In the genomic region with DNA sequence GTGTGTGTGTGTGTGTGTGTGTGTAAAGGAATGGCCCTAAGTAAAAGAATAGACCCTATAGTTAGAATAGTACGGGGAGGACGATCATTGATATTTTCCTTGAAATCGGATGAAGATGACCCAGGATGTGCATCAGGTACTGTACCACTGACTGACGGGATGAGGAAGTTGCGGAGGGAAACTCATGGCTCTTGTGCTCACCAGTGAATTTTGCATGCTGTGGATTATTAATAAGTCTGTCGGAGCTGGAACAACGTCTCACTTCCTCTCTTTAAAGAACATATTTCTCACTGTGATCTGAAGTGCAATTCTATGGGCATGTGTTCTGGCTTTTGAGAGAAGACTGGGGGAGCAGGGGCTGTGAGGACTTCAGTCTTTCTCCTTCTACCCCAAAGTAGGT, we compare ENCODE assay signal across 27 mouse cellular contexts.
A peak's percentile ranks its signal among the peaks of the same experiment; 100 is the strongest.
DNase-seq lines count a peak whose midpoint lies in the region; ATAC-seq and TF ChIP-seq lines count a peak whose summit lies in the region.
"Had no signal": no experiment of that assay in that cellular context is flagged by ENCODE, and none has a peak within 500 bp of the region (broad histone marks: within the 10 kb centered on the region; RNA-seq: fewer than 3 reads in every experiment).

No protein-coding gene starts in this region.

- H3K27ac ChIP-seq in heart, adult 2 months, result no peak overlapping the region
- H3K27ac ChIP-seq: forebrain, embryonic 10.5 days; forebrain, embryonic 13.5 days; heart, embryonic 10.5 days; heart, embryonic 13.5 days; hindbrain, embryonic 12.5 days; hindbrain, embryonic 15.5 days had no signal

- TF ChIP-seq CTCF in heart, adult 2 months (IDR thresholded peaks at IDR 0.05), result no peak

- intact Hi-C loops in heart, adult 2 months (cut with DNase I), result no loop called here

- ATAC-seq in hematopoietic stem cell, adult 5-6 weeks (replicated peaks in 1 of 2; ENCODE audit: insufficient read depth in 1 of 2, low FRiP score in 2 of 2, low TSS enrichment in 1 of 2, low read depth in 1 of 2, poor library complexity in 2 of 2, severe bottlenecking in 2 of 2), result peak; percentile 60 to 70; a peak in 3 of 4 replicates
- 0 out of 2 replicates have a peak, but pooled peaks have one; percentile 36 for ATAC-seq in neutrophil, adult 5-6 weeks (ENCODE audit: extremely low read depth, insufficient number of reproducible peaks, low FRiP score, poor library complexity, severe bottlenecking)
- ATAC-seq: forebrain, embryonic 13.5 days; forebrain, embryonic 16.5 days; Patski had no signal

- no peaks in the 10 kb centered on the region for H3K4me1 ChIP-seq in heart, adult 2 months (ENCODE audit: control insufficient read depth, insufficient read depth, low read length)
- H3K4me1 ChIP-seq: heart, embryonic 10.5 days; heart, embryonic 13.5 days had no signal

- no peak overlapping the region for H3K4me3 ChIP-seq in heart, adult 2 months
- H3K4me3 ChIP-seq: forebrain, embryonic 10.5 days; forebrain, embryonic 13.5 days; heart, embryonic 10.5 days; heart, embryonic 13.5 days; hindbrain, embryonic 12.5 days; hindbrain, embryonic 15.5 days had no signal

- 82% methylated on average over 7 of the region's 7 CpGs for WGBS in heart, adult 2 months

- no peak for TF ChIP-seq POLR2A in heart, adult 2 months (IDR thresholded peaks at IDR 0.05; ENCODE audit: insufficient read depth, low read depth, low read length)

- no peaks in the 10 kb centered on the region for H3K36me3 ChIP-seq in heart, adult 2 months (ENCODE audit: control insufficient read depth, insufficient read depth, low read length)
- H3K36me3 ChIP-seq: forebrain, embryonic 10.5 days; G1E; heart, embryonic 10.5 days; heart, embryonic 13.5 days; hindbrain, embryonic 12.5 days; hindbrain, embryonic 15.5 days had no signal

- H3K79me2 ChIP-seq in heart, adult 2 months (replicated peaks; ENCODE audit: control insufficient read depth, insufficient read depth, low read length), result no peaks in the 10 kb centered on the region

- no peaks in the 10 kb centered on the region for H3K27me3 ChIP-seq in heart, adult 2 months (ENCODE audit: control insufficient read depth, insufficient read depth, low read length)
- H3K27me3 ChIP-seq: CH12.LX; forebrain, embryonic 13.5 days; heart, embryonic 13.5 days; hindbrain, embryonic 12.5 days; hindbrain, embryonic 15.5 days had no signal

- DNase-seq in heart, adult 11 months, result peak; percentile 91
- DNase-seq in heart, adult 2 months, result no peak
- peak; percentile 22 to 26 for DNase-seq in B cell, adult 2 months
- DNase-seq in embryo, embryonic 10 days (ENCODE audit: low spot score), result no peak
- DNase-seq in embryo, embryonic 10.5 days (ENCODE audit: low spot score), result no peak
- DNase-seq in adrenal gland, postnatal 14 days, result no peak
- DNase-seq: adrenal gland, postnatal 10 days; cerebellum, adult 18-20 months; cerebellum, adult 9-10 months; cerebellum, postnatal 14 days; gastrocnemius, postnatal 10 days; gastrocnemius, postnatal 36 days; heart, adult 18-20 months; heart, postnatal 14 days; heart, postnatal 4 days had no signal

- no peak overlapping the region for H3K9ac ChIP-seq in heart, adult 2 months (ENCODE audit: low read depth, low read length)
- H3K9ac ChIP-seq: forebrain, embryonic 13.5 days; heart, embryonic 13.5 days; hindbrain, embryonic 12.5 days; hindbrain, embryonic 15.5 days had no signal

- TF ChIP-seq EP300 in heart, adult 2 months (IDR thresholded peaks at IDR 0.05; ENCODE audit: insufficient read depth, low read depth, low read length), result no peak

Comparison
In these comparisons a context has a peak if more than half of its experiments do, and no peak if none do; other contexts are left out.
1. DNase-seq: peak in heart, adult 11 months (single experiment) and B cell, adult 2 months (2 of 2); none in heart, adult 2 months (0 of 2), embryo, embryonic 10 days (single experiment), embryo, embryonic 10.5 days (single experiment) and adrenal gland, postnatal 14 days (single experiment).